Mouse (Mus musculus) left cerebral cortex, postnatal 36 days (tissue): ENCODE data around the gene Cox8c. TPM values are rescaled to one million over a fixed set of nuclear protein-coding genes. Genes with fewer than 3 reads are reported as not detected.

ENCODE experiments used
- DNase-seq, 2 experiments: peaks; one replicate each; pipeline ENCODE4 v3.0.0; 2021 to 2022; ENCODE audit warnings: low spot score in 2 of 2, mixed read lengths in 1 of 2
- intact Hi-C: fragments of 180-260 bp; cut with DNase I; formaldehyde crosslinking; loops from one replicate; pipeline ENCODE4 v1.15.1; 2025
- total RNA-seq, 2 experiments: library from RNA; stranded (reverse); gene quantifications; 2 replicates each; pipeline ENCODE4 v1.2.3; 2021

Gene Cox8c
- total RNA-seq, 2 experiments from 2014 or later, result not detected

DNA sequence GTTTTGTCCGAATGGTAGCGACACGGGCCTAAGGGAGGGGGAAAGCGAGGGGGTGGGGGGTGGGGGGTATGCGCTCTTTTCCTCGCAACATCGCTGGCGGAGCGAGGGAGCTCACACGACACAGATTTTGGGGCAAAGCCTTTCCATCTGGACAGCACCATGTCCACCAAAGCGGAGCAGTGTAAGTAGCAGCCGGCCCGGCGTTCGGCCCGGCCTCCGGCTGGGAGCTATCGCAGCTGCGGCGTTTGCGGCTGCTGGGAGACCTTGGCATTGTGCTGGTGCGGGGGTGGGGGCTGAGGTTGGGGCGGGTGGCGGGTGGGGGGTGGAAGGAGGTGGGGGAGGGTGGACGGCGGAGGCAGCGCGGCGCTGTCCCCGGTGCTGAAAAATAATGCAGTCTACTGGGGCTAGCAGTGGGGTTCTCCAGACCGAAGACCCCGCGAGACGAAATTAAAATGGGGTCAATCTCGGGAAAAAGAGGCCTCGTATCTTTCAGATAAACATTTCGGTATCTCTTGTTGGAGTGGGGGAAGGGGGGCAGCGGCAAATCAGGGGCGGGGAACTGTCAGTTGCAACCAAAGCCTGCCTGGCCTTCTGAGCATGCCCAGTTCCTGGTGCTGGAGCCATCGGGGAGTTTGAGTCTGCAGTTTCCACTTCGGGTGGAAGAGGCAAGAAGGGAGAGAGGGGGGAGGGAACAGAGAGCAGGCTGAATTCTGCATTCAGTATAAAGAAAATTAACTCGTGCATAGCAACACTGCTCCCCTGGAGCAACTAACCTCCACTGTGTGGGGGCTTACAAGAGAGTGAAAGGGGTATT lies 50.5 kb downstream of the Cox8c start:
- peak; percentile 71 to 79 for DNase-seq
- intact Hi-C loops, result loop anchor here (1.0 to 5.0 kb wide), 2 partner anchors 71 to 113 kb away; partner anchors contain the start of gene Btbd7

Other genes with a start within 250 kb of the Cox8c start
- 10 to 100 TPM; 57.6 to 66.4 TPM for gene Itpk1, start 194.4 kb upstream of the Cox8c start, total RNA-seq
- 10 to 100 TPM; 28.9 to 30.6 TPM for gene Moap1, start 155.7 kb upstream of the Cox8c start, total RNA-seq
- 1 to 10 TPM; 5.4 TPM for gene Tmem251, start 155.6 kb upstream of the Cox8c start, total RNA-seq
- gene Gm28051, start 141.6 kb upstream of the Cox8c start, total RNA-seq, result not detected
- 10 to 100 TPM; 12.7 to 14.5 TPM for gene Gon7, start 141.5 kb upstream of the Cox8c start, total RNA-seq
- gene Ubr7, start 141.3 kb upstream of the Cox8c start, total RNA-seq, result 10 to 100 TPM; 33.7 to 34.0 TPM
- gene Gm20604, start 140.6 kb upstream of the Cox8c start, total RNA-seq, result 10 to 100 TPM; 17.4 to 20.6 TPM
- gene Btbd7, start 20.8 kb upstream of the Cox8c start, total RNA-seq, result 10 to 100 TPM; 15.1 to 21.3 TPM
- 10 to 100 TPM; 42.9 to 64.5 TPM for gene Unc79, start 49.5 kb downstream of the Cox8c start, total RNA-seq